Mouse (Mus musculus): ENCODE data around the gene Uchl5.

DNA sequence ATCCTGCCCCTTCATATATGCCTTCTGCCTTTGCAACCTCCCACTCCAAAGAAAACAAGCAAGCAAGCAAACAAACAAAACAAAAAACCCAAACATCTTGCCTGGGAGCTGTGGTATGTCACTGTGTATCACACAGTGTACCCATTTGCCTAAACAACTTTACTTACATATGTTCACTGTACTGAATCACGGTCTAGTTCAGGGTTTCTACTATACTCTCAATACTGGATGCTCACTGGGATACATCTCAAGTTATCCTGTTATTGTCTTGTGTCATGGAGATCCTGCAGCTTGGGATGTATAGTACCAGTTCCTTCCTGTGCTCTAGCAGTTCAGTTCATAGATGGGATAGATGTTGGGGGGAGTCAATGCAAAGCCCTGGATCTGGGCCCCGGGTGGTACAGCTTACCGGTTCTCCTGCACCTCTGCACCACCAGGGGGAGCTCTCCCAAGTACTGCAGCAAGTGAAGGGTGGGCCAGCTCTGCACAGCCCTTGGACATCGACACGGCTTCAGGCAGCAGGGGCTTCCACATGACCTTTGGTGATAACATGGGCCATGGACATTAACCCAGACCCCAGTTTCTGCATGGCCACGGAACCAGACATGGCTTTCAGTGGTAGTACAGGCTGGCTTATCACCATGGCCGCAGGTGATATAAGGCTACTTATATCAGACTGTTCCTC is 36.7 kb downstream of the Uchl5 start:
- peak; percentile 82 for TF ChIP-seq CTCF (IDR thresholded peaks at IDR 0.05; ENCODE audit: control insufficient read depth, insufficient read depth, insufficient replicate concordance, low read depth, low read length)
- TF ChIP-seq POLR2A (IDR thresholded peaks at IDR 0.05; ENCODE audit: control insufficient read depth, low read depth, low read length): no peak
